Mouse (Mus musculus): ENCODE measurements around the gene Dcaf8.

Gene Dcaf8

GRCm38 (mm10) chr1:172218164-172218910 lies 70.5 kb downstream of the Dcaf8 start:
- DNase-seq (ENCODE audit: low spot score in 2 of 2), result no peak

- no peak for DNase-seq (ENCODE audit: low spot score in 2 of 2)
Measured at GRCm38 (mm10) chr1:172219451-172220406, 71.8 kb downstream of the Dcaf8 start, which contains the start of gene Casq1. Gene Casq1 (minus strand): TSS chr1:172219868.

- DNase-seq (ENCODE audit: low spot score in 2 of 2), result no peak
Measured at GRCm38 (mm10) chr1:172220414-172220813, 72.5 kb downstream of the Dcaf8 start.

GRCm38 (mm10) chr1:172221297-172222063 lies 73.6 kb downstream of the Dcaf8 start:
- no peak for DNase-seq (ENCODE audit: low spot score in 2 of 2)

GRCm38 (mm10) chr1:172228209-172228608 lies 80.3 kb downstream of the Dcaf8 start:
- DNase-seq (ENCODE audit: low spot score in 2 of 2), result no peak

- DNase-seq (ENCODE audit: low spot score in 2 of 2), result no peak
Measured at GRCm38 (mm10) chr1:172229215-172229614, 81.3 kb downstream of the Dcaf8 start.

GRCm38 (mm10) chr1:172240945-172241708 lies 93.2 kb downstream of the Dcaf8 start:
- DNase-seq (ENCODE audit: low spot score in 2 of 2), result no peak

- DNase-seq (ENCODE audit: low spot score in 2 of 2), result no peak
Measured at GRCm38 (mm10) chr1:172242401-172242800, 94.5 kb downstream of the Dcaf8 start.

- DNase-seq (ENCODE audit: low spot score in 2 of 2), result no peak
Measured at GRCm38 (mm10) chr1:172243547-172244205, 95.8 kb downstream of the Dcaf8 start.

GRCm38 (mm10) chr1:172244645-172245044 lies 96.8 kb downstream of the Dcaf8 start:
- DNase-seq (ENCODE audit: low spot score in 2 of 2), result peak in 1 of 2 experiments; percentile 9

Data from natural killer cell, adult 2 months (primary cell).